Mouse (Mus musculus) stomach, embryonic 15.5 days (tissue): ENCODE data around the gene Prkch. TPM values are rescaled to one million over a fixed set of nuclear protein-coding genes. Genes with fewer than 3 reads are reported as not detected.

Experiments
- ATAC-seq: fragments of 200-750 bp; cut with Nextera tagmentation; 2 replicates; pipeline ENCODE4 v1.8.0; 2017; ENCODE audit warnings: low read depth, moderate number of reproducible peaks, moderate TSS enrichment; ENCODE audit not compliant: insufficient read depth, low FRiP score
- H3K27ac ChIP-seq: fragments of 300-500 bp; sonication (generic); 2 replicates; pipeline ENCODE4 v1.5.1; 2015; ENCODE audit warnings: mild to moderate bottlenecking, inconsistent platforms
- H3K27me3 ChIP-seq: fragments of 300-500 bp; sonication (generic); replicated peaks from 2 replicates; pipeline ENCODE4 v1.6.1; 2015; ENCODE audit warnings: inconsistent platforms
- H3K36me3 ChIP-seq: fragments of 300-500 bp; sonication (generic); 2 replicates; pipeline ENCODE4 v1.6.1; 2015; ENCODE audit warnings: inconsistent platforms
- H3K4me1 ChIP-seq: fragments of 300-500 bp; sonication (generic); 2 replicates; pipeline ENCODE4 v1.6.1; 2015; ENCODE audit warnings: inconsistent platforms
- H3K4me2 ChIP-seq: fragments of 300-500 bp; sonication (generic); 2 replicates; pipeline ENCODE4 v1.6.1; 2015; ENCODE audit warnings: mild to moderate bottlenecking, inconsistent platforms
- H3K4me3 ChIP-seq: fragments of 300-500 bp; sonication (generic); replicated peaks from 2 replicates; pipeline ENCODE4 v1.5.1; 2015; ENCODE audit warnings: inconsistent platforms
- H3K9ac ChIP-seq: fragments of 300-500 bp; sonication (generic); 2 replicates; pipeline ENCODE4 v1.6.1; 2015; ENCODE audit warnings: inconsistent platforms
- H3K9me3 ChIP-seq: fragments of 300-500 bp; sonication (generic); 2 replicates; pipeline ENCODE4 v1.6.1; 2016; ENCODE audit warnings: inconsistent platforms
- WGBS: fragments of 180-500 bp; shearing (Covaris S2); methylation state at CpG from one replicate; pipeline ENCODE4 v1.1.7; 2015; 5-methylcytosine and 5-hydroxymethylcytosine counted together
- polyA plus RNA-seq: library from polyadenylated mRNA; unstranded; fragments of >200 nt; fragmentation: Nextera tagmentation; extraction: Ambion mirVana; gene quantifications from 2 replicates; pipeline ENCODE4 v1.2.1, GENCODE M21; 2015

Gene Prkch
- polyA plus RNA-seq, 1 experiment from 2014 or later = 11.9 TPM

- H3K27me3 ChIP-seq = no peaks in the 10 kb centered on the region
- no peak overlapping the region for H3K4me3 ChIP-seq
- no peak overlapping the region for H3K27ac ChIP-seq
- 0 out of 2 replicates have a peak, but pooled peaks cover 2% of the 10 kb centered on the region for H3K4me1 ChIP-seq
- no peaks in the 10 kb centered on the region for H3K9me3 ChIP-seq
- no peaks in the 10 kb centered on the region for H3K36me3 ChIP-seq
- no peak overlapping the region for H3K9ac ChIP-seq
- no peak overlapping the region for H3K4me2 ChIP-seq
- no peak for ATAC-seq
- WGBS = 81% methylated on average over 5 of the region's 5 CpGs
Measured at GRCm38 (mm10) chr12:73799671-73800070, 215.1 kb downstream of the Prkch start.

GRCm38 (mm10) chr12:73800886-73801285, 216.3 kb downstream of the Prkch start:
- no peak overlapping the region for H3K4me3 ChIP-seq
- WGBS = 26% methylated on average over 3 of the region's 3 CpGs
- no peaks in the 10 kb centered on the region for H3K9me3 ChIP-seq
- no peaks in the 10 kb centered on the region for H3K27me3 ChIP-seq
- no peak overlapping the region for H3K9ac ChIP-seq
- H3K4me1 ChIP-seq = 0 out of 2 replicates have a peak, but pooled peaks cover 2% of the 10 kb centered on the region
- no peaks in the 10 kb centered on the region for H3K36me3 ChIP-seq
- no peak for ATAC-seq
- H3K27ac ChIP-seq = no peak overlapping the region
- H3K4me2 ChIP-seq = no peak overlapping the region

- Histone ChIP-seq H3K9ac (no peak overlapping the region), H3K27ac (no peak overlapping the region), H3K36me3 (no peaks in the 10 kb centered on the region), H3K9me3 (no peaks in the 10 kb centered on the region), H3K4me3 (no peak overlapping the region), H3K4me2 (no peak overlapping the region), H3K4me1 (0 out of 2 replicates have a peak, but pooled peaks cover 2% of the 10 kb centered on the region), H3K27me3 (no peaks in the 10 kb centered on the region)
- 88% methylated on average over 8 of the region's 8 CpGs for WGBS
- no peak for ATAC-seq
Measured at GRCm38 (mm10) chr12:73801845-73802244, 217.2 kb downstream of the Prkch start.

- Histone ChIP-seq H3K9me3 (no peaks in the 10 kb centered on the region), H3K4me2 (no peak overlapping the region), H3K36me3 (no peaks in the 10 kb centered on the region), H3K27me3 (no peaks in the 10 kb centered on the region), H3K4me3 (no peak overlapping the region), H3K9ac (no peak overlapping the region), H3K27ac (no peak overlapping the region), H3K4me1 (0 out of 2 replicates have a peak, but pooled peaks cover 2% of the 10 kb centered on the region)
- 51% methylated on average over 10 of the region's 10 CpGs for WGBS
- ATAC-seq = no peak
Measured at GRCm38 (mm10) chr12:73802379-73803057, 217.9 kb downstream of the Prkch start.

- Histone ChIP-seq H3K9me3 (no peaks in the 10 kb centered on the region), H3K4me3 (no peak overlapping the region), H3K4me2 (no peak overlapping the region), H3K36me3 (no peaks in the 10 kb centered on the region), H3K27ac (no peak overlapping the region), H3K4me1 (0 out of 2 replicates have a peak, but pooled peaks cover 2% of the 10 kb centered on the region), H3K9ac (no peak overlapping the region), H3K27me3 (no peaks in the 10 kb centered on the region)
- no peak for ATAC-seq
- 86% methylated on average over 4 of the region's 4 CpGs for WGBS
Measured at GRCm38 (mm10) chr12:73803946-73804345, 219.3 kb downstream of the Prkch start.

- peaks cover 12% of the 10 kb centered on the region for H3K4me1 ChIP-seq
- WGBS = 64% methylated on average over 3 of the region's 3 CpGs
- ATAC-seq = no peak
Measured at GRCm38 (mm10) chr12:73805541-73805940, 220.9 kb downstream of the Prkch start.

GRCm38 (mm10) chr12:73806003-73806402, 221.4 kb downstream of the Prkch start:
- Histone ChIP-seq H3K27ac (no peak overlapping the region), H3K4me3 (no peak overlapping the region), H3K27me3 (no peaks in the 10 kb centered on the region), H3K4me1 (peaks cover 13% of the 10 kb centered on the region), H3K36me3 (no peaks in the 10 kb centered on the region), H3K4me2 (no peak overlapping the region), H3K9me3 (no peaks in the 10 kb centered on the region), H3K9ac (no peak overlapping the region)
- ATAC-seq = no peak
- 62% methylated on average over 5 of the region's 5 CpGs for WGBS

More at GRCm38 (mm10) chr12:73805541-73805940, 220.9 kb downstream of the Prkch start:
- no peak overlapping the region for H3K4me2 ChIP-seq
- no peaks in the 10 kb centered on the region for H3K27me3 ChIP-seq
- no peaks in the 10 kb centered on the region for H3K36me3 ChIP-seq
- no peak overlapping the region for H3K4me3 ChIP-seq
- no peak overlapping the region for H3K9ac ChIP-seq
- H3K27ac ChIP-seq = no peak overlapping the region
- H3K9me3 ChIP-seq = no peaks in the 10 kb centered on the region

GRCm38 (mm10) chr12:73807228-73807627, 222.6 kb downstream of the Prkch start:
- Histone ChIP-seq H3K4me2 (no peak overlapping the region), H3K36me3 (no peaks in the 10 kb centered on the region), H3K27me3 (no peaks in the 10 kb centered on the region), H3K9me3 (no peaks in the 10 kb centered on the region), H3K4me1 (peaks cover 17% of the 10 kb centered on the region), H3K4me3 (no peak overlapping the region), H3K27ac (no peak overlapping the region), H3K9ac (no peak overlapping the region)
- ATAC-seq = no peak
- WGBS = 72% methylated on average over 2 of the region's 2 CpGs

GRCm38 (mm10) chr12:73810041-73810795, 225.6 kb downstream of the Prkch start:
- peak; percentile 76 for ATAC-seq
- no peaks in the 10 kb centered on the region for H3K9me3 ChIP-seq
- H3K4me1 ChIP-seq = peaks cover 24% of the 10 kb centered on the region
- no peaks in the 10 kb centered on the region for H3K27me3 ChIP-seq
- no peak overlapping the region for H3K4me3 ChIP-seq
- H3K4me2 ChIP-seq = no peak overlapping the region
- H3K27ac ChIP-seq = peak overlapping the region; percentile 53
- no peaks in the 10 kb centered on the region for H3K36me3 ChIP-seq
- 23% methylated on average over 13 of the region's 13 CpGs for WGBS
- H3K9ac ChIP-seq = no peak overlapping the region

- ATAC-seq = no peak
- Histone ChIP-seq H3K4me3 (no peak overlapping the region), H3K4me2 (no peak overlapping the region), H3K27me3 (no peaks in the 10 kb centered on the region), H3K4me1 (peaks cover 24% of the 10 kb centered on the region), H3K36me3 (no peaks in the 10 kb centered on the region), H3K9me3 (no peaks in the 10 kb centered on the region), H3K9ac (no peak overlapping the region), H3K27ac (no peak overlapping the region)
- 41% methylated on average over 5 of the region's 5 CpGs for WGBS
Measured at GRCm38 (mm10) chr12:73810903-73811302, 226.3 kb downstream of the Prkch start.

- Histone ChIP-seq H3K9me3 (no peaks in the 10 kb centered on the region), H3K27ac (no peak overlapping the region), H3K36me3 (no peaks in the 10 kb centered on the region), H3K9ac (no peak overlapping the region), H3K4me2 (no peak overlapping the region), H3K4me1 (peaks cover 24% of the 10 kb centered on the region), H3K27me3 (no peaks in the 10 kb centered on the region), H3K4me3 (no peak overlapping the region)
- WGBS = 70% methylated on average over 6 of the region's 6 CpGs
- no peak for ATAC-seq
Measured at GRCm38 (mm10) chr12:73812198-73812597, 227.6 kb downstream of the Prkch start.
